Mouse (Mus musculus): ENCODE data around the gene Nedd9. TPM values are rescaled to one million over a fixed set of nuclear protein-coding genes. Genes with fewer than 3 reads are reported as not detected.

Gene Nedd9
- polyA plus RNA-seq, 1 experiment from 2014 or later, result 15.8 TPM

DNA sequence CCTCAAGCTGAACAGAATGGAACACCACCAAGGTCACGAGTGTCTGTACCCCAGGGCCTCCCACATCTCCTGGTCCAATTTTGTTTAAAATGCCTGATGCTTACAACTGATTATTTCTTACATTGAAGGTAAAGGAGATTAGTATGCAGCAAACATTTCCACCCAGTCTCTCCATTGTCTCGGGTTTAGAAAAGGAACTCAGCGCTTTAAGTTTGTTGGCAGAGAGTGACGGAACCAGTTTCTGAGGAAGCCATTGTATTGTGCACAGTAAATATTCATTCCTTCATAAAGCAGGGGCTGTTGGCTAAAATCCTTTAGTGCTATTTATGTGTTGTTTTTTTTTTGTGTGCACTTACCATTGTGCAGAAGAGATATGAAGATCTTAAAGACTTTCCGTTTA, 166.4 kb downstream of the Nedd9 start:
- Histone ChIP-seq H3K4me3 (no peak overlapping the region), H3K27me3 (ENCODE audit: insufficient read depth, poor library complexity, severe bottlenecking) (no peaks in the 10 kb centered on the region), H3K36me3 (peaks cover 21% of the 10 kb centered on the region), H3K4me1 (no peaks in the 10 kb centered on the region), H3K9me3 (no peaks in the 10 kb centered on the region), H3K27ac (no peak overlapping the region)
- 85% methylated on average over 5 of the region's 5 CpGs for WGBS
- no peak for DNase-seq (ENCODE audit: low spot score)

DNA sequence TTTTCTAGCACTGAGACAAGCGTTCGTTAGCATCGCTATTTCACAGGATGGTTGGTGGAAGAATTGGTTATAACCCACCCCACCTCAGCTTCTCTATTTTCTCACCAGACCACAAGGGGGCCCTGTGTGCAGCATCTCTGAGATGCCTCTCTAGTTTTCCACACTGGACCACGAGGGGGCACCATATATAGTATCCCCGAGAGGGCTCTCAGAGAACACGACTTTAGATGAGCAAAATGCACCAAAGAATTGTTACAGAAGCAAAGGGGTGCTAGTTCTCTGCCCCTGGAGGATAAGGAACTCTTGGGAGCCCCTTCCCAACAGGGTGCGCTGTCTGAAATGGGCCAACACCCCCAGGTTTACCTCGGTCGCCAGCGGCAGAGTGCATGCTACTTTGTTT, 184.4 kb downstream of the Nedd9 start:
- no peaks in the 10 kb centered on the region for H3K9me3 ChIP-seq
- H3K36me3 ChIP-seq, result no peaks in the 10 kb centered on the region
- DNase-seq (ENCODE audit: low spot score), result no peak
- H3K4me1 ChIP-seq, result peaks cover 20% of the 10 kb centered on the region
- 58% methylated on average over 10 of the region's 10 CpGs for WGBS
- H3K4me3 ChIP-seq, result no peak overlapping the region
- no peak overlapping the region for H3K27ac ChIP-seq
- 0 out of 2 replicates have a peak, but pooled peaks cover 4% of the 10 kb centered on the region for H3K27me3 ChIP-seq (ENCODE audit: insufficient read depth, poor library complexity, severe bottlenecking)

DNA sequence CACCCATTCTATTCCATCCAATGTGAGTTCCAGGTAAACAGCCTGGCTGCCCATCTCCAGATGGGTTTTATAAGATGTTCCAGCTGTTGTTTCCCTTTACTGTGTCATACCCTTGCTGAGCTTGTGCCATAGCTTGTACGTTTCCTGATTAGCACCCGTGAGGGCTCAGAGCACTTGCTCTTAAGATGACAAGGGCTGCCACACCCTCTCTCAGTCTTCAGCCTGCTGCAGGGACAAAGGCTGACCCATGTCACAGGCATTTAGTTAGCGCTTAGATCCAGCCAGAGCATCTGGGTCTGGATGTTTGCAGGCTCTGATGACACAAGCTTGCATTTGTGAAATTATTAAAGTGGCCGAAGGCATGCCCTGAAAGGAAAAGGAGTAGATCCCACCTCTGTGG, 187.1 kb downstream of the Nedd9 start:
- no peak for DNase-seq (ENCODE audit: low spot score)
- H3K9me3 ChIP-seq, result no peaks in the 10 kb centered on the region
- peaks cover 7% of the 10 kb centered on the region; the same call in 1 of the 2 replicates for H3K27me3 ChIP-seq (ENCODE audit: insufficient read depth, poor library complexity, severe bottlenecking)
- peaks cover 25% of the 10 kb centered on the region for H3K4me1 ChIP-seq
- 46% methylated on average over 4 of the region's 4 CpGs for WGBS
- H3K27ac ChIP-seq, result no peak overlapping the region
- no peak overlapping the region for H3K4me3 ChIP-seq
- no peaks in the 10 kb centered on the region for H3K36me3 ChIP-seq

DNA sequence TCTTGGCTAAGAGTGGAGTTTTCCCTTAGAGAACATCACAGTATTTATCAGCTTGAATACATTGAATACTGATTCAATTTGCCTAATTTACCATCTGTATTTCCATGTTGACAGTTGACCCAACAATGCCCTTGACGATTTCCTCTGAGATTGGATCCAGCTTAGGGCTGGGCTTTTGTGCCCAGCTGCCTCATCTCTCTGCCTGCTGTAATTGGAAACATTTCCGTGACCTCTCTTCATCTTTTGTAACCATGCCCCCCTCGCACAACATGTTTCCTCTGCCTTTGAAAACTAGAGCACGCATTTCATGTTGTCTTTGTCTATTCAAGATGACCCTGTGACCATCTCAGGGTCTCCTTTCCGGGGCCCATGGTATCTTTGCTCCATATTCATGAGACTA, 188.2 kb downstream of the Nedd9 start:
- no peak overlapping the region for H3K27ac ChIP-seq
- no peak for DNase-seq (ENCODE audit: low spot score)
- no peaks in the 10 kb centered on the region for H3K36me3 ChIP-seq
- H3K4me1 ChIP-seq, result peaks cover 25% of the 10 kb centered on the region
- peaks cover 7% of the 10 kb centered on the region; the same call in 1 of the 2 replicates for H3K27me3 ChIP-seq (ENCODE audit: insufficient read depth, poor library complexity, severe bottlenecking)
- 52% methylated on average over 5 of the region's 5 CpGs for WGBS
- H3K4me3 ChIP-seq, result no peak overlapping the region
- H3K9me3 ChIP-seq, result no peaks in the 10 kb centered on the region

DNA sequence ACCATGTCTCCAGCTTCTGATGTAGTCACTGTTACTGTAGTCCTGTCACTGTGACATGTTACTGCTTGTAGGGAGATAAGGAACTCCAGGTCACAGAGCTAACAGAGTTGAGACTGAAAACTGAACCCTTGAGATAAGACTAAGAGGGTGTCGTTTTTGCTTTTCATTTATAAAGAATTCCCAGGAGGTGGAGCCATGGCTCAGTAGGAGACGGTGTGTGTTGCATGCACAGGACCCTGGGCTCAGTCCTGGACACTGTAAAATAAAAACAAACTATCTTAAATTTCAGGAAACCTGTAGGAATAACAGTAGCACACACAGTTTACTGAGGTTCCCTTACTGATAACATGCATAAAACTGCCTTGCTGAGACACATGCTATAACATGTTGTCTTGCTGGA, 188.6 kb downstream of the Nedd9 start:
- peaks cover 7% of the 10 kb centered on the region; the same call in 1 of the 2 replicates for H3K27me3 ChIP-seq (ENCODE audit: insufficient read depth, poor library complexity, severe bottlenecking)
- H3K9me3 ChIP-seq, result no peaks in the 10 kb centered on the region
- DNase-seq (ENCODE audit: low spot score), result no peak
- H3K27ac ChIP-seq, result no peak overlapping the region
- H3K4me3 ChIP-seq, result no peak overlapping the region
- H3K4me1 ChIP-seq, result peaks cover 25% of the 10 kb centered on the region
- 10% methylated on average over 2 of the region's 2 CpGs for WGBS
- H3K36me3 ChIP-seq, result no peaks in the 10 kb centered on the region

DNA sequence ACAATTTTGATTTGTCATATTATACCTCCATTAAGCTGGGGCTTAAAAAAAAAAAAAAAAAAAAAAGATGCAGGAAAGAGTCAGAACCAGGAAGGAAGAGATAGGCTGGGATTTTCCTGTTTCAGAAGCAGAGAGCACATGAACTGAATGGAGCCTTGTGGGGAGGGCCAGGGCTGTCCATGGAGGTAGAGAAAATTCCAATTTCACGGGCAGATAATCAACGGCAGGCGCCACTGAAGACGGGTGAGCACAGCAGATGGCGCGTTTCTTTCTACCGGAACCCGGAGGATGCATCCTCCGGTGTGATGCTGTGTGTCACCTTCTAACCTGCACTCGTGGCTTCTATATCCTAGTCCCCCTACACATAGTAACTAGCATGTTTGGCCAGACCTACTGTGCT, 190.8 kb downstream of the Nedd9 start:
- 81% methylated on average over 10 of the region's 10 CpGs for WGBS
- Histone ChIP-seq H3K36me3 (no peaks in the 10 kb centered on the region), H3K4me3 (no peak overlapping the region), H3K4me1 (peaks cover 25% of the 10 kb centered on the region), H3K9me3 (no peaks in the 10 kb centered on the region), H3K27me3 (ENCODE audit: insufficient read depth, poor library complexity, severe bottlenecking) (peaks cover 7% of the 10 kb centered on the region; the same call in 1 of the 2 replicates), H3K27ac (no peak overlapping the region)
- no peak for DNase-seq (ENCODE audit: low spot score)

DNA sequence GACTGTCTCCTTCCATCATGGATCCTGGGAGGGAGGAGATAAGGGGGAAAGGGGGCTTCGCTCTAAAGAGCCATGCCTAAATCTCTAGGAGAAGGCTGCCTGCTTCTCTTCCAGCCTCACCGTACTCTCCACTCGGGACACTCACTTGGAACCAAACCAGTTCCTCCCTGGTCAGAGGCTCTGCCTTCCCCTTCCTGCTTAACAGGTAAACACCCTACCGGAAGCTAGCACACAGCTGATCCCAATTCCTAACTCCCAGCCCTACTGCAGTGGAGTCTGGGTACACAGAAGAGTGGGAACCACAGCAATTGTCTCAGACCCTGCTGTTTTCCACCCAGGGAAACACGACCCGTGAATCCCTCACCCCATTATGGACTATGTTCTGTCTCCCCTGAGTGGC, 191.3 kb downstream of the Nedd9 start:
- WGBS, result 61% methylated on average over 6 of the region's 6 CpGs
- H3K27ac ChIP-seq, result no peak overlapping the region

DNA sequence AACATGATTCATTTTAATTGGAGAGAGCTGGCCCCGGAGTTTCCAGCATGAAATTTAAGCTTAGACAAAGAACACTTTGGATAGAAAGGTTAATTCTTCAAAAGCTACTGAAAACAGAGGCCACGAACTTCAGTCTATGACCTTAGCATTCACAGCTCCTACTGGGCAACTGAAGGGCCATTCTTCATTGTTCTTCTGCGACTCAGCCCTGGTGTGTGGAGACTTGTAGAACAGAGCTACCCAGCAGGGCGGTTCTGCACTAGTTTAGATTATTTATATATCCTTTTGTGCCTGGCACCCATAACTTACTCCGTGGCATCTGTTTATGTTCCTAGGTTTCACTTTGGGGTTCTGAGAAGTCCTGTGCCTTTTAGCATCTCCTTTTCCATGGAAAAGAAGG, 193.6 kb downstream of the Nedd9 start:
- no peak overlapping the region for H3K4me3 ChIP-seq
- 69% methylated on average over 5 of the region's 5 CpGs for WGBS
- no peaks in the 10 kb centered on the region for H3K9me3 ChIP-seq
- H3K36me3 ChIP-seq, result no peaks in the 10 kb centered on the region
- peaks cover 3% of the 10 kb centered on the region; the same call in 1 of the 2 replicates for H3K27me3 ChIP-seq (ENCODE audit: insufficient read depth, poor library complexity, severe bottlenecking)
- H3K4me1 ChIP-seq, result peaks cover 8% of the 10 kb centered on the region; the same call in 1 of the 2 replicates
- no peak for DNase-seq (ENCODE audit: low spot score)
- no peak overlapping the region for H3K27ac ChIP-seq

More for the DNA sequence above, 191.3 kb downstream of the Nedd9 start:
- Histone ChIP-seq H3K27me3 (ENCODE audit: insufficient read depth, poor library complexity, severe bottlenecking) (peaks cover 7% of the 10 kb centered on the region; the same call in 1 of the 2 replicates), H3K4me1 (peaks cover 25% of the 10 kb centered on the region), H3K36me3 (no peaks in the 10 kb centered on the region), H3K9me3 (no peaks in the 10 kb centered on the region), H3K4me3 (no peak overlapping the region)
- no peak for DNase-seq (ENCODE audit: low spot score)

DNA sequence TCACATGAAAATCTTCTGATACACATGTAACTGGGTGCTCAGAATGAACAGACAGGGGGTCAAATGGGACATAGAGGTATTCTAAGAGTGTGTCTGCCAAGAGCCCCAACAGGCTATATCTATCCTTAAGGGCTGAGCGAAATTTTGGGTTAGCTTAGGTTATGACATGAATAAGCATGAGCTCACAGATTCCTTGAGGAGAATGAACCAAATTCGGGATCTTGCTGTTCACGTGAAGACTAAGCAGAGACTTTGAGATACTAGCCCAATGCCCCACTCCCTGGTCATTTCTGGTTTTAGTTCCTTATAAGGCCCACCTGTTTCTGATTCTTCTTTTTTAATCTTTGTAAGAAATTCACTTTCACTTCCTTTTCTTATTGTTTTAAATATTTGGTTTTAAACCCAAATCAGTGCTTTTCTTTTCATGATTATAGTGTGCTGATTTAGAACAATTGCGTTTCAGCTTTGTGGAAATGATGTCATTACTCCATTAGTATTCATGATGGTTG, 195.6 kb downstream of the Nedd9 start:
- Histone ChIP-seq H3K27me3 (ENCODE audit: insufficient read depth, poor library complexity, severe bottlenecking) (no peaks in the 10 kb centered on the region), H3K4me1 (peaks cover 9% of the 10 kb centered on the region; the same call in 1 of the 2 replicates), H3K9me3 (no peaks in the 10 kb centered on the region), H3K4me3 (no peak overlapping the region), H3K27ac (no peak overlapping the region), H3K36me3 (no peaks in the 10 kb centered on the region)
- DNase-seq (ENCODE audit: low spot score), result no peak
- 83% methylated on average over 4 of the region's 4 CpGs for WGBS

DNA sequence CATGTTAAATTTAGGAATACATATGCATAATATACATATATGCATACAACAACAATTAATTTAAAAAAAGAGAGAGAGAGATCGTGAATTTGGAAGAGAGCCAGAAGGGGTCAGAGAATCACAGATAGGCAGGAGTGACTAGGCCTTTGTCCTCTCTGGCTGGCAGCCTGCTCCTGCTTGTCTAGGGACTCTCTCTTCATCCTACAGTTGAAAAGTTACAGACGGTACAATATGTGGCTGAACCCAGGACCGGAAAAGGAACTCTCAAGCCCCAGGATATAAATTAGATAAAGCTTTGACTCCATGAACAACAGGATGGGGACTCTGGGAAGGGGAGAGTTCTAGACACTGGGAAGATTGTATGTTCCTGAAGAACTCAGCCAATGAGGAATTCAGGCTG, 200.9 kb downstream of the Nedd9 start:
- Histone ChIP-seq H3K27me3 (ENCODE audit: insufficient read depth, poor library complexity, severe bottlenecking) (no peaks in the 10 kb centered on the region), H3K27ac (no peak overlapping the region), H3K36me3 (no peaks in the 10 kb centered on the region), H3K4me3 (no peak overlapping the region), H3K9me3 (no peaks in the 10 kb centered on the region), H3K4me1 (peaks cover 4% of the 10 kb centered on the region; the same call in 1 of the 2 replicates)
- no peak for DNase-seq (ENCODE audit: low spot score)
- 56% methylated on average over 3 of the region's 3 CpGs for WGBS

DNA sequence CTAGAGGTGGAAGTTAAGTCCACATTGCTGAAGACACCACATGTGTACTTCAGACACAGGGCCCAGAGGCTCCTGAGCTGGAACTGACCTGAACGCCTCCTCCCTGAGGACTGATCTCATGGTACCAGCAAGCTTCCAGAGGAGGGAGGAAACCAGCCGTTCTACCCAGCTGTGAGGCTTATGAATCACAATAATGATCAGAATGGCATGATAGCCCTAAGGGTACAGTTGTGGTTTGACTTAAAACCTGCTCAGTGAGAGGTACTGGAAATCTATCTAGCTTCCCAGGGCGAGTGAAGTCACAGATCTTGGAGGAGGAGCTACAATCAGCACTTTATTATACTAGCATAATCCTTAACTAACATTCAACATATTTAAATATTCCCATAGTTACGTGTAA, 201.7 kb downstream of the Nedd9 start:
- H3K27me3 ChIP-seq (ENCODE audit: insufficient read depth, poor library complexity, severe bottlenecking), result peaks cover 3% of the 10 kb centered on the region; the same call in 1 of the 2 replicates
- H3K4me1 ChIP-seq, result peaks cover 4% of the 10 kb centered on the region; the same call in 1 of the 2 replicates
- no peaks in the 10 kb centered on the region for H3K36me3 ChIP-seq
- WGBS, result 77% methylated on average over 4 of the region's 4 CpGs
- H3K27ac ChIP-seq, result 0 out of 2 replicates have a peak overlapping the region, but pooled peaks have one; percentile 10
- H3K4me3 ChIP-seq, result no peak overlapping the region
- no peaks in the 10 kb centered on the region for H3K9me3 ChIP-seq
- DNase-seq (ENCODE audit: low spot score), result no peak

DNA sequence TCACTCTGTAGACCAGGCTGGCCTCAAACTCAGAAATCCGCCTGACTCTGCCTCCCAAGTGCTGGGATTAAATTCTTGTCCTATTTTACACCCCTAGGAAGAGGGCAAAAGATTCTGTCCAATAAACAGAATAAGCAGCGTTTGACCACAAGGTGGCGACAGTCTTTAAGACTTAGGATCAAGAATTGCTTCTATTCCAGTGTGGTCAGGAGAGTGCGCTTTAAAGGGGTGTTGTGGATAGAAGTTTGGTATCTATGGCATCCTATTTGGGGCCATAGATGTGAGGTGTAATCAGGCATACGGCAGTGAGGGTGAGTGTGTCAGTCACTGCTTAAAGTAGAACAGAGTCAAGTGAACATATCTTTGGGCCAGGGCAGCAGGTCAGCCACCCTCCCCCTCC, 203.9 kb downstream of the Nedd9 start:
- Histone ChIP-seq H3K4me3 (no peak overlapping the region), H3K36me3 (no peaks in the 10 kb centered on the region), H3K9me3 (0 out of 2 replicates have a peak, but pooled peaks cover 2% of the 10 kb centered on the region), H3K27ac (no peak overlapping the region), H3K27me3 (ENCODE audit: insufficient read depth, poor library complexity, severe bottlenecking) (peaks cover 6% of the 10 kb centered on the region; the same call in 1 of the 2 replicates), H3K4me1 (peaks cover 4% of the 10 kb centered on the region; the same call in 1 of the 2 replicates)
- no peak for DNase-seq (ENCODE audit: low spot score)
- 25% methylated on average over 5 of the region's 5 CpGs for WGBS

DNA sequence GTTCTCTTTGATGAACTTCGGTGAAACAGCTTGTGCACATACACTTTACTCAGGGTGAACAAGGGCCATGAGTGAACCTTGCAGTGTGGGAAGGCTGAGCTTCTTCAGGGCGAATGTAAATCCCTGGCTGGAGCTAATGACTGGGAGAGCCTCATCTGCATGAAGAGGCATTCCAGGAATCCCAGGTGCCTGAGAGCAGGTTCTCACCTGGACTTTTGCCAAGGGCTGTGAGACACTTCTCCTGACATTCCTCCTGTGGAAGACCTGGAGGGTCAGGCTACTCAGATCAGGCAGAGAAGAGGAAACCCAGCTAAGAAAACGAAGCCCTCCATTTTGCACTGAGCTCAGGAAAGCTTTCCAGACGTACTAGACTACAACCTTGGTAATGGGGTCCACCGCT, 206.5 kb downstream of the Nedd9 start:
- Histone ChIP-seq H3K9me3 (0 out of 2 replicates have a peak, but pooled peaks cover 4% of the 10 kb centered on the region), H3K27ac (no peak overlapping the region), H3K27me3 (ENCODE audit: insufficient read depth, poor library complexity, severe bottlenecking) (peaks cover 6% of the 10 kb centered on the region; the same call in 1 of the 2 replicates), H3K4me1 (no peaks in the 10 kb centered on the region), H3K36me3 (no peaks in the 10 kb centered on the region), H3K4me3 (no peak overlapping the region)
- WGBS, result 71% methylated on average over 5 of the region's 5 CpGs
- no peak for DNase-seq (ENCODE audit: low spot score)

All from heart, embryonic 10.5 days (tissue).